Mouse (Mus musculus) ES-Bruce4 (cell line): ENCODE measurements around the gene Zdbf2. TPM values are rescaled to one million over a fixed set of nuclear protein-coding genes. Genes with fewer than 3 reads are reported as not detected.

Experiments used
- H3K27ac ChIP-seq: 2 replicates; pipeline ENCODE4 v1.5.1; 2012; ENCODE audit warnings: low read length, inconsistent platforms; ENCODE audit not compliant: insufficient read depth
- H3K27me3 ChIP-seq: 2 replicates; pipeline ENCODE4 v1.6.1; 2012; ENCODE audit warnings: mild to moderate bottlenecking, low read length, inconsistent platforms; ENCODE audit not compliant: control insufficient read depth, poor library complexity, insufficient read depth, severe bottlenecking
- H3K36me3 ChIP-seq: 2 replicates; pipeline ENCODE4 v1.6.1; 2012; ENCODE audit warnings: inconsistent platforms, mild to moderate bottlenecking, low read length, moderate library complexity; ENCODE audit not compliant: control insufficient read depth, poor library complexity, insufficient read depth, severe bottlenecking
- H3K4me1 ChIP-seq: one replicate; pipeline ENCODE4 v1.8.1; 2011; ENCODE audit warnings: low read length; ENCODE audit not compliant: control insufficient read depth, insufficient read depth
- H3K4me3 ChIP-seq: 2 replicates; pipeline ENCODE4 v1.5.1; 2011; ENCODE audit warnings: low read depth, mild to moderate bottlenecking, low read length
- H3K9ac ChIP-seq: 2 replicates; pipeline ENCODE4 v1.6.1; 2012; ENCODE audit warnings: low read depth, mild to moderate bottlenecking, inconsistent platforms; ENCODE audit not compliant: poor library complexity, severe bottlenecking
- H3K9me3 ChIP-seq: replicated peaks from 2 replicates; pipeline ENCODE4 v1.6.1; 2012; ENCODE audit warnings: mild to moderate bottlenecking, low read length, inconsistent platforms; ENCODE audit not compliant: control insufficient read depth, poor library complexity, insufficient read depth, severe bottlenecking
- CTCF ChIP-seq: IDR thresholded peaks from one replicate; pipeline ENCODE4 v1.8.1; 2011; ENCODE audit warnings: low read depth, low read length
- EP300 ChIP-seq: IDR thresholded peaks from 2 replicates; pipeline ENCODE4 v1.6.1; 2011; ENCODE audit warnings: low read depth, low read length; ENCODE audit not compliant: insufficient read depth
- POLR2A ChIP-seq: IDR thresholded peaks from one replicate; pipeline ENCODE4 v1.8.1; 2011; ENCODE audit warnings: low read length; ENCODE audit not compliant: insufficient read depth
- polyA plus RNA-seq: library from polyadenylated mRNA; stranded (reverse); fragments of >200 nt; gene quantifications from 2 replicates; pipeline ENCODE4 v1.2.4, GENCODE M21; 2011; ENCODE audit warnings: low read depth; ENCODE audit not compliant: missing spikeins, insufficient read depth, insufficient read length

Zdbf2 gene
- polyA plus RNA-seq, 1 experiment: 35.7 TPM

DNA sequence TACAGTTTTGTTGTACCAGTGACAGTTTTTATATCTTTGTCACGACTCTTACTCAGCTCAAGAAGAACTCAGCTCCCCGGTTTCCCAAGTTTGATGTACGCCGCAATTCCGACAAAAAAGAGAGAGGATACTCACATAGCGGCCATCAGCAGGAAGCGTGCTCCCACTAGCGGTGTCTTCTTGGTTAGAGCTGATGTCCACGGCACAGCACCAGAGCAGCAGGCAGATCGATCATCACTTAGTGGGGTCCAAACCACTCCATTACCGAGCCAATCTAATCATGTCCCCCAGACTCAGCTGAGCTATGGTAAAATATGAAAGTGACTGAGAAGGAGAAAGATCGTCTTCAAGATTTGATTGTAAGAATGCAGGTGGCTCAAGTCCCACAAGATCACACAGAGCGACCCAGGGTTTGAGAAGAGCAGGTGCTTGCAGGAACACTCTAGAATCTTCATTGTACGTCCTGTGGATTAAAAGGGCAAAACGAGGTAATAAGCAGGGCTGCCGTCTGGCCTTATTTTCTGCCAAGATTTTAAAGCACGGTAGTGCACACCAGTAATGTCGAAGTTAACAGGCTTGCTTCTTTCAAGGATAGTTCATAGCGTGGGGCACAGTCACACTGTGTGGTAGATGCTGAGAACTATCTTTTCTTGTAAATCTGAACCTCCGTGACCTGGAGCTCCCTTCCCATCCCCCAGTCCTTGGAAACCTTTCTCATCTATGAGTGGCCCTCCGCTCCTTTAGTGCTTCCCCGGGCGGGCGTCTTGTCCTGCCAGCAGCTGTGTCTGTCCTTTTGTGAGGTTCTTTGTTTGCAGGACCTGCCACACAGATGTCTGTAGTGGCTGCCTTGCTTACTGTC is 20.5 kb upstream of the Zdbf2 start:
- no peaks in the 10 kb centered on the region for H3K9me3 ChIP-seq
- H3K27me3 ChIP-seq: peaks cover 11% of the 10 kb centered on the region
- H3K4me3 ChIP-seq: no peak overlapping the region
- 0 out of 2 replicates have a peak, but pooled peaks cover 2% of the 10 kb centered on the region for H3K36me3 ChIP-seq
- H3K4me1 ChIP-seq: no peaks in the 10 kb centered on the region
- no peak overlapping the region for H3K27ac ChIP-seq
- TF ChIP-seq POLR2A: no peak
- TF ChIP-seq EP300: no peak
- TF ChIP-seq CTCF: no peak
- H3K9ac ChIP-seq: no peak overlapping the region

DNA sequence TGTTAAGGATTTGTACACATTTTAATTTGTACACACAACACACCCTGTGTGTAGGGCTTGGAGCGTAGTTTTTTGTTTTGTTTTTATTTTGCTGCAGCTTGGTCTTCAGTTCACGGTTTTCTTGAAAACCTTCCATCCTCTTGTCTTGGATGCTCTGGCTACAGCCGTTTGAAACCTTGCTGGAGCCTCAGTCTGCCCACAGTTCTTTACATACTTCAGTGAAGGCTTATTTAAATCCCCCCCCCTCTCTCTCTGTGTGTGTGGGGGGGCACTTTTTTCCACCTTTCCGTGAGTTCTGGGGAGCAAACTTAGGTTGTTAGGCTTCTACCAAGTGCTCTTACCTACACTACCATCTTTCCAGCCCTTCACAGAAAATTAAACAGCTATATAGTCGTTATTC is 19.8 kb upstream of the Zdbf2 start:
- Histone ChIP-seq H3K27ac (no peak overlapping the region), H3K27me3 (peaks cover 11% of the 10 kb centered on the region), H3K9ac (no peak overlapping the region), H3K9me3 (no peaks in the 10 kb centered on the region), H3K4me3 (no peak overlapping the region), H3K4me1 (no peaks in the 10 kb centered on the region), H3K36me3 (peaks cover 2% of the 10 kb centered on the region)
- no peak for TF ChIP-seq EP300
- TF ChIP-seq CTCF: no peak
- TF ChIP-seq POLR2A: no peak

DNA sequence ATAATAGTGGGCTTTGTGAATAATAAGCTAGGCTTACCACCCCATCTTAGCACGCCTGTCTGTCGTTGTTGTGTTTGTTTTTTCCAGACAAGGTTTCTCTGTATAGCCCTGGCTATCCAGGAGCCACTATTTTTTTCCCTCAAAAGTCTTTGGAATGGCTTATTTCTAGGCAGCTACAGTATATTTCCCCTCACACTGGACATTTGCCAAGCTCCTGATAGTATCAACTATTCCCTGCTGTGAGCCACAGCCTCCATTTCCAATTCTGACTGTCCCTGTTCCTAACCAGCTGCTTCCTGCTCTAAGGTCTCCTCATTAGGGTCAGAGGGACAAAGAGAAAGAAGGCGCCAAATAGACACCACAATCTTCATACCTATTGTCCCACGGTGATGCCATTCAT is 18.0 kb upstream of the Zdbf2 start:
- peaks cover 8% of the 10 kb centered on the region for H3K36me3 ChIP-seq
- no peak overlapping the region for H3K9ac ChIP-seq
- 0 out of 2 replicates have a peak, but pooled peaks cover under 1% of the 10 kb centered on the region for H3K27me3 ChIP-seq
- no peak overlapping the region for H3K4me3 ChIP-seq
- no peaks in the 10 kb centered on the region for H3K4me1 ChIP-seq
- H3K27ac ChIP-seq: no peak overlapping the region
- TF ChIP-seq CTCF (no peak), POLR2A (no peak), EP300 (no peak)
- no peaks in the 10 kb centered on the region for H3K9me3 ChIP-seq

DNA sequence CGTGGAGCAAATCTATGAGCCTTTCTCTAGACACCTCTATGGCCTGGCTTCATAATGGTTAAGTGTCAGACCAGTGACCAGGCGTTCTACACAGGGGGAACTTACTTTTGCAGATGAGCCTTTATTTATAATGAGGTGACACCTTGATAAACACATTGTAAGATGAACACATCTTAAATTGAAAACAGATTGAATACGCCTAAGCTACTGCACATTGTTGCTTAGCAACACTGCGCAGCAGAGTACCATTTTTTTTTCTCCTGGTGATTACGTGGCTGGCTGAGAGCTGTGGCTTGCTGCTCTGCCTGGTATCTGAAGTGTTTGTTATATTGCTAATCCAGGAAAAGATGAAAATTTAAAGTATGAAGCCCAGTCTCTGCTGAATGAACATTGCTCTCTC is 17.0 kb upstream of the Zdbf2 start:
- Histone ChIP-seq H3K9ac (no peak overlapping the region), H3K27ac (no peak overlapping the region), H3K9me3 (no peaks in the 10 kb centered on the region), H3K36me3 (peaks cover 8% of the 10 kb centered on the region), H3K4me1 (no peaks in the 10 kb centered on the region), H3K27me3 (no peaks in the 10 kb centered on the region), H3K4me3 (no peak overlapping the region)
- TF ChIP-seq POLR2A (no peak), CTCF (no peak), EP300 (no peak)

DNA sequence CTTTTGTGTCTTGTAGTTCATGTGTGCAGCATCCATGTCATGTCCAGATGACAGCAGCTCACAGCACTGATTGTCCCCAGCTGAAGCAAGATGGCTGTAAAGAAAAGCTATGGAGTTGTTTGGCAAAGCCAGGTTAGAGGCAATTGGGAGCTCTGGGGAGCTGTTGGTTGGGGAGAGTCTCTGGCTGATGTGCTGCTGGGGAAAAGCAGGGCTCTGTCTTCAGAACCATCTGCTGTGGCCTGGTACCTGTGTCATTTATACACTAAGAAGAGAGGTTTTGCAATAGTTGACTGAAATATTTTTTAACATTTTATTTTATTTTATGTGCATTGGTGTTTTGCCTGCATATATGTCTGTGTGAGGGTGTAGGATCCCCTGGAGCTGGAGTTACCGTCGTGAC is 14.6 kb upstream of the Zdbf2 start:
- H3K36me3 ChIP-seq: peaks cover 8% of the 10 kb centered on the region
- no peak overlapping the region for H3K4me3 ChIP-seq
- no peaks in the 10 kb centered on the region for H3K9me3 ChIP-seq
- H3K27ac ChIP-seq: no peak overlapping the region
- no peak for TF ChIP-seq POLR2A
- TF ChIP-seq CTCF: no peak
- no peak for TF ChIP-seq EP300
- no peaks in the 10 kb centered on the region for H3K4me1 ChIP-seq
- H3K9ac ChIP-seq: no peak overlapping the region
- H3K27me3 ChIP-seq: no peaks in the 10 kb centered on the region

DNA sequence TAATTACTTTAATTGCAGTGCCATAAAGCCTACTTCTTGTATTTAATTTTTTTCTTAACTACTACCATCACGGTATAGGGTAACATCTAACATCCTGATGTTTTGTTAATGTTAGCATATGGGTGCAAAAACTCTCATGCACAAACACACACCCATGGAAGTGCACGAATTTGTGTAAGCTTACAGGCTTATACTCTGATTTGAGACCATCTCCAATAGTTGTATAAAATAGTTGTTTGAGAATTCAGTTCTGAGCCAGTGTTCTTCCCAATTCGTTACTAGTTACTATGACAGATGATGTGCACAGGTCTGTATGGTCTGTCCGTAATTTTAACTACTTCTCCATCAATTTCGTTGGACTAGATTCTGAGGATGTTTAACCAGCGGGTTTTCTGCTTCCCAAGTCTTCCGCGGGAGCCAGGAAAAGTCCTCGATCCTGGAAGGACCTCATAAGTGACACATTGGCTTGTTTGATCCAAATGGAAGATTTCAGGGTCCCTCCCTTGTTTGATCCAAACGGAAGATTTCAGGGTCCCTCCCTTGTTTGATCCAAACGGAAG is 13.7 kb upstream of the Zdbf2 start:
- no peaks in the 10 kb centered on the region for H3K27me3 ChIP-seq
- H3K36me3 ChIP-seq: peaks cover 8% of the 10 kb centered on the region
- no peaks in the 10 kb centered on the region for H3K9me3 ChIP-seq
- no peak overlapping the region for H3K4me3 ChIP-seq
- TF ChIP-seq POLR2A (no peak), EP300 (no peak), CTCF (no peak)
- H3K4me1 ChIP-seq: no peaks in the 10 kb centered on the region
- no peak overlapping the region for H3K27ac ChIP-seq
- no peak overlapping the region for H3K9ac ChIP-seq
